Mouse (Mus musculus) lung, postnatal 14 days (tissue): ENCODE measurements around the gene Oas1a.
"Not testable (repeated sequence)": the region's sequence is repeated elsewhere in the genome, so short reads cannot be mapped to it uniquely, and the experiment has no call there.

ENCODE experiments used
- DNase-seq: peaks from one replicate; pipeline ENCODE4 v3.0.0; 2021

Gene Oas1a

DNA sequence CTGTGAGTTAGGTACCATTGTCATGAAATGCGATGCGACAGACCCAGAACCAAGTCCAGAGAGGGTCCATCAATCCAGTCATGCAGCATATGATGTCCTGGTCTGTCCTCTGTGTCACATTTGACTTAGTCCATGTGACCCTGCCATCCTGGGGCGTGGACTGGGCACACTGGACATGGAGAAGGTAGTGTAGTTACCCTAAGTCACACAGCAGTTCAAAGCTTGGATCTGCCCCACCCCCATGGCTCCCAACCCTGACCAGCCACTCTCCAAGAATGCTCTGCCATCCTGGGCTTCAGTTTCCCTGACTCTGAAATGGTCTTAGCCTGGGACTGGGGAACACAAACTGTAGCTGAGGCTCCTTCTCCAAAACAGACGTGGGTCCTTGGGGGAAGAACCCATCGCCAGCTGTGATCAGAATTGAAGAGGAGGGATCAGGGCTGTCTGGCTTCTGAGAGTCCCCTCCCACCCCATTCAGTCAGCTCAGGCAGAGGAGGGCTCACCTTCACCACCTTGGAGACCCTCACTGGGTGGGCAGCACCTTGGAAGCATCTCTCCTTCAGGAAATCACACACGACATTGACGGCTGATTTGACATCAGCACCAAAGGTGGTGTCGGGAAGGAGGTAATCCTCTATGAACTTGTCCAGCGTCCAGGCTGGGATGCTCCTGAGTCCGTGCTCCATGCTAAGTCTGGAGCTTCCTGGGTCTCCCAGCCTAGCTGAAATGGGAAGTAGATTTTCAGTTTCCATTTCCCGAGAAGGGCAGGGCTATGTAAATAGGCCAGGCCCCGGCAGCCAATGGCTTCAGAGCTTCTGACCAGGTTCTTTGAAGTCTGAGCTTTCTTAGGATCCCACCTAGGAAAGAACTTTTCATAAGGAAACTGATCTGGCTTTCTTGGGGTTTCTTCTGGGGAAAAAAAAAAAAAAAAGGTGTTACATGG lies at the start of gene Oas1a:
Gene Oas1a, minus strand, starts transcription at position 731 of the 943 bp plus-strand sequence.
- DNase-seq: not testable (repeated sequence)

DNA sequence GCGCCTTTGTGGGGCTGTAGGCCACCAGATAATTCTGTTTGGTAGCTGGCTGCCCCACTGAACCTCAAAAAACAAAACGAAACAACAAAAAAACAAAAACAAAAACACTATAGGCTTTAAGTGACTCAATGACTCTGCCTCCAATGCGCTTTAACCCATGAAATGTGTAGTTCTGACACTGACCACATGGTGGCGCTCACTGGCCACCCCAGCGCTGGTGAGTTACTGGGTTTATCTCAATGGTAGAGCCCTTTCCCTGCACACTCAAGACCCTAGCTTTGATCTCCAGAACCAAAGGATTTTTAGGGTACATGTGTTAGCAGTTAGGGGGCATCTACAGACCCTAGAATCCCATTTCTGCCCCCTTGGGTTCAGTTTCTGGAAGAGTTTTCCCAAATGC lies 46.7 kb upstream of the Oas1a start:
- DNase-seq: no peak

DNA sequence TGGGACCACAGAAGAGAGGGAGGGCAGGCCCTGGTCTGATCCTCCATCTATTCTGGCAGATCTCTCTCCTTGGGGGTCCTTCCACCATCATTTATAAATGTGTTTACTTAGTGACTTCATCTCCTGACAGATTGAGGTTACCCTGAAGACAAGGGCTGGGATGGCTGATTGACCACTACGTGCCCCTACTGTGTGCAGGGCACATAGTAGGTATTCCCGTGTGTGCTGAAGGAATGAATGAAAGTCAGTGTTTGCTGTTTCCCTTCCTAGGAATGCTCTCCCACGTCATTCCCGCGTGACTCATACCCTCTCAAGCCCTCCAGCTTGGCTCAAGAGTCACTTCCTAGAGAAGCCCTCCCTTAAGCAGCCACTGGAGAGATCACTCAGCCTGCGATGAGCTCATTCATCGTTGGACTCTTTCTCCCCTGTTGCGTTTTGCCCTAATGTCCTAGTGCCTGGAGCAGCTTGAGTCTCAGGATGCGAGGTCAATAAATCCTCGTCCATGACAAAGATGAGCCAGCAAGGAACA lies 45.0 kb upstream of the Oas1a start:
- no peak for DNase-seq

DNA sequence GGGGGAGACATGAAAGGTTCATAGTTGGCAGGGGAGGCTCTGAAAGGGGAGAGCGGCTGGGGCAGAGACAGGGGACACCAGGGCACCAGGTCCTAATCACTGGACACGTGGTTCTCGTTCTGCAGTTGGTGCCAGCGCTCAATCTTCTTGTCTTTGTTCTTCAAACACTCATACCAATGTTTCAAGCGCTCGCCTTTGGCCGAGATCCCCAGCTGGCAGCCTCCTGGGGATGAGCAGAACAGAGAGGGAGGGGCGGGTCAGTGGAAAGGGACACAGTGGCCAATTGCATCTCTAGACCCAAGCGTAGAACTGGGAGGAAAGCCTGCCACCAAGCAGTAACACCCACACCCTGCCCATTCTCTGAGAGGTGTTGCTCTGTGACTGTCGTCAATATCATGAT lies 34.8 kb upstream of the Oas1a start:
- DNase-seq: no peak

DNA sequence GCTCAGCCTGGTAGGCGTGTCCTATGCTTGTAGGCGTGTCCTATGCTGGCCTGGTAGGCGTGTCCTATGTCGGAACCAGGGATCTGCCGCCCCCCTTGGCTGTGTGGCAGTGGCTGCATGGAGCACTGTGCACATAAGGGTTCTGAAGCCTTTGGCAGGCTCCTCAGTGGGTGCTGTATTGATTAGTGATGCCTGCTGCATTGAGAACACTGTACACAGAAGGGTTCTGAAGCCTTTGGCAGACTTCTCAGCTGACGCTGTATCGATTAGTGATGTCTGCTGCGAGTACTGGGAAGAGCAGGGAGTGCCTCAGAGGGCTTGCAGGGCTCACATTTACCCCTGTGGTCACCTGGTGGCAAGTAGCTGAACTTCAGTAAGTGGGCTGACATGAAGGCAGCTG lies 31.3 kb upstream of the Oas1a start:
- no peak for DNase-seq

DNA sequence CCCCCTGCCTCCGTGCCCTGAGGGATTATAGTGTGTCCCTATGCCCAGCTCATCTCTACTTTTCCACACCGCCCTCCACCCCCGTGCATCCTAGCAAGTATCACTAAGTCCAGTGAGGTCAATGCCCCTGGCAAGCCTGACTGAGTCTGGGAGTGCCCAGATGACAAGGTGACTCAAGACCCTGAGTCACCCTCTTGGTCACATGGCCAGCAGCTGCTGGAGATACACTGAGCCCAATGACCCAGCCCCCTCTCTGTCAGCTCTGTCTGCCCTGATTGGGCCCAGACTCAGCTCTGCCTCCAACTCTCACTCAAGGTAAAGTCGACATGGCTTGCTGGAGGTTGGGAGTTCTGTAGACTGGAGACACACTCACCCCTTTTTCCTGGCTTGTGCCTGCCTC lies 30.5 kb upstream of the Oas1a start:
- DNase-seq: no peak

DNA sequence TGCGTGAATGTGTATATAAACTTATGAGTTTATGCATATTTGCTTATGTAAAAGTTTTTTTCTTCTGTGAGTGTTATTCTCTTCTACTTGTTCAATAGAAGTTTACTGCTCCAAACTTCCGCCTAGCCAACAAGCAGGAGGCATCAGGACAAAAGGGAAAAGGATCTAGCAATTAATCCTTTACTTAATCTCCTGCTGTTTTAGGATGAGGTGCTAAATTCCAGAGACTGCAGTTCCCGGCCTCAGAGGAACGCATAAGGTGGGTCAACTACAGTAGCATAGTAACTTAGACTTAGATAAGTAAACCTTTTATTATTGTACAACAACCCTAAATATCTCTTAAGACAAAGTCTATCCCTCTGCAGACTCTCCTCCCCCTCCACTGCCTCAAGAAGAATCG lies 26.6 kb upstream of the Oas1a start:
- DNase-seq: no peak

DNA sequence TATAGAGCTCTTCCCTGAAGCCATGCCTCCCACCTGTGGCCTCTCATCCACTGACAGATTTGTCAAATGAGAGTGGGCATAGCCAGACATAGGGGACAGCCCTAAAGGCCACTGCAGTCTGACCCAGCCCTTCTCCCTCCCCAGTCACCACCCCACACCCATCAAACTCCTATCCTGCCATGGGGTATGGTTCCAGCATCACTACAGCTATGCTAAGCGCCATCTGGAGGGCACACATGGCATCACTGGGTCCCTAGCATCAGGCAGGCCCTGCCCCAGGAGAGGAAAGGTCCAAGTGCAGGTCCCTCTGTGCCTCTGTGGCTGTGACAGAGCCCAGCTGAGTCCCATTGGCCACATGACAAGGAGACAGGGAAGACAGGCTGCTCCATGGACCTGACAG lies 19.7 kb upstream of the Oas1a start:
- DNase-seq: no peak

DNA sequence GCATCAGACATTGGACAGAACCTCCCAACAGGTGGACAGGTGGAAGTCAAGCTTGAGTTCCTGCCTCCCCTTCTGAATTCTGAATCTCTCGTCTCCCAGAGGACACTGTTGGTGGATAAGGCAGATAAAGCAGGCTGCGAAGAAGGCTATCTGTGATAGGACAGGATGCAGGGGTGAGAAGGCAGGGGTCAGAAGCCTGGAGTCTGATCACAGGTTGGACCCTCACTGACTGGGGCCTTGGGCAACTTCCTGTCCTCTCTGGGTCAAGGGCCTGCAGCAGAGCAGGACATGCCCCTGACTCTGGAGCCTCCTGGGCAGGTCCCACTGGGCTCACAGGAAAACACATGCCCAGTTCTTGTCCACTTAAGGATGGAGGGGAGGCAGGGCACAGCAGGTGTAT lies 19.0 kb upstream of the Oas1a start:
- DNase-seq: not testable (repeated sequence)

DNA sequence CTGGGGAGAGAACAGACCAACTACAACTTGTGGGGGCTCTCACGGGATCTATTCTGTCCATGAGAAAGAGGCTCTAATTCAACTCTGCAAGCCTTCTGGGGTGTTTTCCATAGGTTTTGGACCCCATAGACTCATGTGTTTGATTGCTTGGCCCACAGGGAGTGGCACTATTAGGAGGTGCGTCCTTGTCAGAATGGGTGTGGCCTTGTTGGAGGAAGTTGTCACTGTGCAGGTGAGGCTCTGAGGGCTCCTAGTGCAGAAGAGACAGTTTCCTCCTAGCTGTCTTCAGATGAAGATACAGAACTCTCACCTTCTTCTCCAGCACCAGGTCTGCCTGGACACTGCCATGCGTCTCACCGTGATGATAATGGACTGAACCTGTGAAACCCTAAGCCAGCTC lies 17.2 kb upstream of the Oas1a start:
- DNase-seq: not testable (repeated sequence)

DNA sequence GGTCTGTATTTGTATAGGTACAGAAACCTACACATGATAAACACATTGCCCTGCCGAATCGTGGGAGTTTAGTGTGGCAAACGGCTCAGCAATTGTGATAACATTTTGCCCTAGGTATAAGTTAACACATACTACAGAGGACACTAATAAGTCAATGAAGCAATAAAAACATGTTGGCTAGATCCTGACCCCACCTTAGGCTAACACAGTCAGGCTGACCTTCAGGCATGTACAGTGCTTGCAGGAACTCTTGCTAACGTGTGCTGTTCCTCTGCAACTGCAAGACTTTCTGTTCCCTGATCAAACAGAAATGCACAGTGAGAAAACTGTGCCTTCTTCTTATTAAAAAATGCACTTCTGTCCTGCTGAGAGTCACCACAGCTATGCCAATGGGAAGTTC lies 16.6 kb upstream of the Oas1a start:
- DNase-seq: no peak

DNA sequence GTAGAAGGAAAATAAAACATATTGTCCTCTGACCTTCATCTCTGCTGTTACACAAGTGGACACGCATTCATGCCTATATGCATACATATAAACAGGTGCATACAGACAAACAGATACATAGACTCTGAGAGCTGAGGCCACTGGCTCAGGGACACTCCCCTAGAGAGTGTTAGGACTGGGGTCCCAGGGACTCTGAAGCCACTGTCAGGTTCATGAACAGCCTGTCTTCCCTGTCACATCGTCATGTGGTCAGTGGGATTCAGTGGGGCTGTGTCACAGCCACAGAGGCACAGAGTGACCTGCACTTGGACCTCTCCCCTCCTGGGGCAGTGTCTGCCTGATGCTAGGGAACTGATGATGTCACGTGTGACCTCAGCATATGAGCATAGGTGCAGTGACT lies 13.0 kb upstream of the Oas1a start:
- no peak for DNase-seq

DNA sequence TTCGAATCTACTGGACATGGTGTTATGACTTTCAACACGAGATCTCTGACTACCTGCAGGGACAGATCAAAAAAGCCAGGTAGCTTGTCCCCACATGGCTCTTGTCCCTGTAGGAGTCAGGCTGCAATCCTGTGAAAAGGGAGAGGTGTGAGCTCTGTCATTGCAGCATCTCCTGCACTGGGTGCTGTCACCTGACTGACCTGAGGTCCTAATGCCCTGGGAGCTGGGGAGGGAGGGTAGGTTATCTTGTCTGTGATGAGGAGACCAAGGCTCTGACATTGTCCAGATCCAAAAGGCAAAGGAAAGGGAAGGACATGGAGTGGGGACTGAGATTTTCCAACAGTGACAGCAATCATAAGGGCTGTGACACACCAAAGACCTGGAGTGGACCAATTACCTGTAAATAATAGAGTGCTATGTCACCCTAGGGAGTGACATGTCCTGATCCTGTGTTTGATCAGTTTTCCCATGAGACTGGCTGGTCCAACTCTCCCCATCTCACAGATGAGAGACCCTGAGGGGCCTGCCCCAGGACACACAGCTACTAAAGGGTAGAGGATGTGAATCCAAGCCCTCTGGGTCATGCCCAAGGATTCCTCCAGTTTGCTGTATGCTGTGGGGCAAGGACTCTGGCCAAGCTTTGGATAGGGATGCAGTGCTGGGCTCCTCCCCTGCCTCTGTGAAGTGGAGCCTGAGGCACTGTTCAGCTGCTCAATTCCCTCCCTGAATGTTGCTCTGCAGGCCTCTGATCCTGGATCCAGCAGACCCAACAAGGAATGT lies 12.0 kb upstream of the Oas1a start:
- not testable (repeated sequence) for DNase-seq

DNA sequence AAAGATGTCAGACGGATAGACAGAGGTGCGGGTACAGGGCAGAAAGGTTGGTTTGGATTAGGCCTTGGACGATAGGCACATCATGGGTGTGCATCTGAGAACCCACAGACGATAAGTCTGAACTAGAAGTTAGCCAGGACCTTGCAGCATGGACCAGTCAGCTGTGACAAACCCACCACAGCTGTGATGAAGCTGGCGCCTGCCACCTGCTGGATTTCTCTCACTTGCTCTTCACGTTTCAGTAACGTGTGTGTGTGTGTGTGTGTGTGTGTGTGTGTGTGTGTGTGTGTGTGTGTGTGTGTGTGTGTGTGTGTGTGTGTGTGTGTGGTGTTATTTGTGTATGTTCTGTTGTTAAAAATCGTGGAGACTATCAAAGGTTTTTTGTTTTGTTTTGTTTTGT lies 6.9 kb upstream of the Oas1a start, which contains the start of gene Oas1d:
Gene Oas1d, plus strand, starts transcription at position 333 of the 400 bp plus-strand sequence.
- DNase-seq: not testable (repeated sequence)

DNA sequence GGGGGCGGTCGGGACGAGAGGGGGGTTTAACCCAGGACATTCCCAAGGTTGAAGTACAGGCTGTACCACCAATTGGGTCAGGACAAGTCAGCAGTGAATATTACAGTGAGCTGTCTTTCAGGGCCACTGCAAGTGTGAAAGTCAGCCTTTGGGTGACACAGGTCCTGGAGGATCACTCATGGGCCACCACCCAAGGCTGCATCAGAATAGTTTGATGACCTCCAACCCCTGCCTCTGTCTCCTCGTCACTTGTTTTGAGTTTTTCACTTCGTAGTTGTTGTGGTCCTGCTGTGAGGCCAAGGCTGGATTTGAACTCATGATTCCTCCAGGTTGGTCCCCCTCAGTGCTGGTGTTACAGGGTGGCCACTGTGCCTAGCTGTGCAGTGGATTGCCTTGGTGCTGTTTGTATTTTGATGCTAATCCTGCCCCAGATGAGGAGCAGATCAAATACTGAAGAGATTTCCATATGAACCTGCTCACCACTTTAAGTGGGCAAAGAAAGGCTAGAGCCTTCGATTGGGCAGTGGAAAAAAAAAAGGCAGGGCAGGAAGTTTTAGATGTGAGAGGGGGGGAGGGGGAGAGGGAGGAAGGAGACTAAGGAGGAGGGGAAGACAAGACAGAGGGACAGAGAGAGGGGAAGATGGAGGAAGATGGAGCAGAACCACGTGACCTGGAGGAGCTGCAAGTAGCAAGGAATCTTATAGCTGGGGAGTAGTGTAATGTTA lies 1.0 kb upstream of the Oas1a start:
- DNase-seq: no peak

DNA sequence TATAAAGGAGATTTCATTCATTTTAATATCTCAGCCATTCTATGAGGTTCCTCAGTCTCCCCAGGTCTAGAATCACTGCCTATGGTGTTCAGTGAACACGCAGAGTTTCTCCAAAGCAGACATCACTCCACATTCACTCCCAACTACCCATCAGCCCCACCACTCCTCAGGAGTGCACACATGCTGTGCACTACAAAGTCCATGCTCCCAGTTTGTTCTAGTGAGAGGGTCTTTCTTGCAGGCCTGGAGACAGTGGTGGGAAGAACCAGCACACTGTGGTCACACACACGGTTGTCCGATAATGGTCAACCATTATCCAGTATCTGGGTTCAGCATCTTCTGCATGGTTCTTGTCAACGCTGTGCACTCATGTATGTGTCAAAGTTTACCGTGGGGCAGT lies 5.3 kb downstream of the Oas1a start:
- DNase-seq: no peak

DNA sequence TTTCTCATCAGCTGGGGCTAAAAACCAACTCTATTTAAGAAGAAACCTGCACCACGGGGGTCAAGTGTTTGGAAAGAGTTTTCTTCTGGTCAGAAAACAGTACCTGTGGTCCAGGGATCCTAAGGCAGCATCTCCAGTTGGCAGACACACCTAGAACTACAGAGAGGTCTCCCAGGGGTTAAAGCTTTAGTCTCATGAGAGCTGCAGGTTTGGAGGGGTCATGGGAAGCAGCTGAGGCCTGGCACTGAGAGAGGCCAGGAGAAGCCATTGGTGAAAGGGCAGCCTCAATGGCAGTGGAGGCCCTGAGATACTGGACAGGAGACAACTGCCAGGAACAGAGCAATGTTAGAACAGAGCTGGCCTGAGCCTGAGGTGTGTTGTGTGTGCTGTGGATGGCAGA lies 6.7 kb downstream of the Oas1a start:
- no peak for DNase-seq

DNA sequence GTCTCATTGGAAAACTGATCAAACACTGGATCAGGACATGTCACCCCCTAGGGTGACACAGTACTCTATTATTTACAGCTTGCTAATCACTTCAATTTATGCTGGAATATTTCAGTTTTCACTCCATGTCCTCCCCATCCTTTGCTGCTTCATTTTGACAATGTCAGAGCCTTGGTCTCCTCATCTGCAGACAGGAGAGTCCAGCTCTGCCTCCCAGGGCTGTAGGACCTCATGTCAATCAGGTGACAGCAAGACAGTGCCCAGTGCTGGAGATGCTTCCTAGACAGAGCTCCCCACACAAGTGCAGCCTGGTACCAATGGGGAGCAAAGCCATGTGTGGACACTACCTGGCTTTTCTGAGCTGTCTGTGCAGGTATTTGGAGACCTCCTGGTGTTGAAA lies 8.6 kb downstream of the Oas1a start:
- no peak for DNase-seq

DNA sequence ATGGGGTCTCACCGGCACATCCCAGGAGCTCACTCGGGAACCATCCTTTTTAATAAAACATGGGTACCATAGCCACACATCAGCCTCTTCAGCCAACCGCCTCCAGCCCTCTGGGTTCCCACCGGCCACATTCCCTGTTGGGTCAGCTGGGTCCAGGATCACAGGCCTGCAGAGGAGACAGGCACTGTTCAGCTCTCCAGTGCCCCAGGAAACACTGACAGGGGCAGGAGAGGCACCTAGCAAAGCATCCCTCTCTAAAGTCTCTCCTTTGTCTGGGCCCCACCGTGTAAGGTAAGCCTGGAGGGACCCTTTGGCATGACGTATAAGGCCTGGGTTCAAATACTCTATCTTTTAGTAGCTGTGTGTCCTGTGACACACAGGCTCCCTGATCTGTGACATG lies 9.0 kb downstream of the Oas1a start:
- DNase-seq: no peak

DNA sequence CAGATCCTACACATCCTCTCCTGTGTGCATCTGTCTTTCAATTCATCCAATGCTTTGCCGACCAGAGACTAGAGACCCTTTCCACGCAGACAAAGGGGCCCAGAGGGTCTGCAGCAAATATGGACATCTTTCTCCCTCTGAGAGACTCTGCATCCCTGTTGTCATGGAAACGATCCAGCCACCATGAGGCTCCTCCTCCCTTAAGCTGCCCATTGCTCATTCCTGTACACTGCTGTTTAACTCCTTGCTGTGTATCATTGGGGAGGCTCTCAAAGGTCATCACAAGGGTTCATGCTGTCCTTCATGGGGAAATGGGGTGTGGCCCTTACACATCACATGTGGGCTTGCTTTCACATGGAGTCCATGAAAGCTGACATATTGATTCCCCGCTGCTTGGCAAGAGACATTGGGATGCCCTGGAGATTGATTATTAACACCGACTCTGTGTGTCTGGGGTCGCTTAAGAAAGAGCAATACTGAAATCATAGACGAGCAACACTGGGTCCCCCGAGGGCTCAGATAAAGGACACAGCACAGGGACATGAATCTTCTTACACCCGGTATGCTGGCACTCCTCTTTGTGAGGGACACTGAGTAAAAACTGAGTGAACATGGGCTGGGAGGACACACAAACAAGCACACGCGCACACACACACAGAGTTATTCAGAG lies 12.0 kb downstream of the Oas1a start:
- no peak for DNase-seq

DNA sequence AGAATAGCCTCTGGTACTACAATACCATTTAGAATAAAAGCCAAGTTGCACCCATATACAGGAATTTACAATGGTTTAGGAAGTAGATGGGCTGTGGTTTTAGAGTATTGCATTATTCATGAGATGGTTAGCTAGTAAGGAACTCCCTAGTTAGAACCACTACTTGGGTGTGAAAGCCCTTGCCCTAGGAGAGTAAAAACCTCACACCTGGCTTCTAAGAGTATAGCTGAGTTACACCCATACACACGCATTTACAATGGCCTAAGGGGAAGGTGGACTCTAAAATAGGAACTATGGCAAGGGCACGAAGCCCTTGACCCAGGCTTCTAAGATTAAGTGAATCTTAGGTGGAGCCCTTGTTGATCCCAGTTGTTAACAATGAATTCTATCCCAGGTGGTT lies 12.6 kb downstream of the Oas1a start:
- DNase-seq: not testable (repeated sequence)

DNA sequence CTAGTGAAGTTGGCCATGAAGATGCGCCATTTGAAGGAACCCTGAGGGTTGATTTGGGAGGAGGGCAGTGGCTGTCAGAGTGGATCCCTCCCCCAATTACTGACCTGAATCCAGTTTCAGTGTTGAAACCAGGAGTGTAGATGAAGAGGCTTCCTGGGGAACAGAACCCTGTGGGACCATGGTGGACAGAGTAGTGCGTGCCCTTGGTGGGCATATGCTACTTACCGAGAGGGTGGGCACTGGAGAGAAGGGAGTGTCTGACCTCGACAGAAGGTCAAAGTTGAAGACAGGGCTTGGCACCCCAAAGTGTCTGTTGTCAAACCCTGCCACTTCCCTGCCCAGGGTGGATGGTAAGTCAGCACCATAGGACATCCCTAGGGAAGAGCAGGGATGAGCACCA lies 13.5 kb downstream of the Oas1a start:
- DNase-seq: not testable (repeated sequence)
